8 mouse cellular contexts compared by ENCODE assay signal in the genomic region with DNA sequence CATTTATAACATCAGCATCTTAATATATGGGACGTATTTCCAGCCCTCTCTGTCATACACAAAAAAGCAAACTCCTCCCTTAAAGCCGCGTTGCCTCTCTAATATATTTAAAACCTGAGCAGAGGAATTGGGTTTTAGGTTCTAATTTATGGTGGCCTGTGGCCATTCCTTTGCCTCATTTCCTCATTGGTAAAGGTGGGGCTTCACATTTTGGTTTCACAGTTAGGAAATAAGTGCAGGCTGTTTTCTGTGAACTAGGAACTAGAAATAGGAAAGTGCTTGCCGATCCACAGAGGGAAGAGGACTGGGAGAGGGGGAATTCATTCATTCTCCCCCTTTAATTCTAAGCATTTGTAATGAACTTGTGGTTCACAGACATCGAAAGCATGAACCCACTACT. TPM values are rescaled to one million over a fixed set of nuclear protein-coding genes. Genes with fewer than 3 reads are reported as not detected.
A peak's percentile ranks its signal among the peaks of the same experiment; 100 is the strongest.
DNase-seq lines count a peak whose midpoint lies in the region; ATAC-seq and TF ChIP-seq lines count a peak whose summit lies in the region.

No protein-coding gene starts in this region.

- TF ChIP-seq CTCF in stomach, postnatal 0 days (IDR thresholded peaks at IDR 0.05; ENCODE audit: low read depth), result no peak

- peak; percentile 15 to 23 for DNase-seq in spleen, postnatal 36 days (ENCODE audit: low spot score in 2 of 2)
- DNase-seq in spleen, adult 12 weeks (ENCODE audit: low spot score), result no peak
- no peak for DNase-seq in forebrain, embryonic 14.5 days (ENCODE audit: low spot score)
- DNase-seq in liver, embryonic 13.5 days, result no peak
- DNase-seq in stomach, postnatal 0 days (ENCODE audit: low spot score), result no peak
- DNase-seq in embryo, embryonic 11 days, result no peak
- DNase-seq in cerebellum, postnatal 36 days, result no peak
- DNase-seq in adrenal gland, postnatal 4 days (ENCODE audit: low spot score in 2 of 2), result no peak

- no peaks in the 10 kb centered on the region for H3K36me3 ChIP-seq in forebrain, embryonic 14.5 days (ENCODE audit: control insufficient read depth, insufficient read depth, low read length)
- H3K36me3 ChIP-seq in liver, embryonic 13.5 days, result peaks cover 3% of the 10 kb centered on the region; the same call in 1 of the 2 replicates
- no peaks in the 10 kb centered on the region for H3K36me3 ChIP-seq in stomach, postnatal 0 days (ENCODE audit: control insufficient read depth, insufficient read depth, low read length)

- WGBS in forebrain, embryonic 14.5 days, result 49% methylated on average over 5 of the region's 5 CpGs
- 9% methylated on average over 5 of the region's 5 CpGs for WGBS in liver, embryonic 13.5 days (ENCODE audit: insufficient replicate concordance)
- 16% methylated on average over 5 of the region's 5 CpGs for WGBS in stomach, postnatal 0 days

- H3K27ac ChIP-seq in forebrain, embryonic 14.5 days (ENCODE audit: low read depth, low read length), result no peak overlapping the region
- H3K27ac ChIP-seq in liver, embryonic 13.5 days, result peak overlapping the region; percentile 96
- H3K27ac ChIP-seq in stomach, postnatal 0 days (replicated peaks), result peak overlapping the region; percentile 98

- peak overlapping the region; percentile 82 for H3K4me2 ChIP-seq in forebrain, embryonic 14.5 days (ENCODE audit: low read length)
- H3K4me2 ChIP-seq in liver, embryonic 13.5 days, result peak overlapping the region; percentile 90
- H3K4me2 ChIP-seq in stomach, postnatal 0 days (replicated peaks; ENCODE audit: low read depth), result peak overlapping the region; percentile 77

- no peak for TF ChIP-seq EP300 in stomach, postnatal 0 days (optimal IDR thresholded peaks at IDR 0.05)

- H3K9me3 ChIP-seq in forebrain, embryonic 14.5 days (replicated peaks; ENCODE audit: control insufficient read depth, low read length), result no peaks in the 10 kb centered on the region
- H3K9me3 ChIP-seq in liver, embryonic 13.5 days (replicated peaks), result no peaks in the 10 kb centered on the region
- H3K9me3 ChIP-seq in stomach, postnatal 0 days (ENCODE audit: control insufficient read depth, low read length), result no peaks in the 10 kb centered on the region

- H3K4me3 ChIP-seq in forebrain, embryonic 14.5 days (ENCODE audit: low read depth, low read length), result peak overlapping the region; percentile 93
- H3K4me3 ChIP-seq in liver, embryonic 13.5 days (replicated peaks), result peak overlapping the region; percentile 99
- H3K4me3 ChIP-seq in stomach, postnatal 0 days (ENCODE audit: low read depth, low read length), result peak overlapping the region; percentile 99

- no peak for ATAC-seq in forebrain, embryonic 14.5 days
- no peak for ATAC-seq in liver, embryonic 13.5 days (ENCODE audit: low read depth)
- ATAC-seq in stomach, postnatal 0 days (ENCODE audit: low FRiP score, low TSS enrichment), result no peak

- peak overlapping the region; percentile 93 for H3K9ac ChIP-seq in forebrain, embryonic 14.5 days (ENCODE audit: low read length)
- peak overlapping the region; percentile 99 for H3K9ac ChIP-seq in liver, embryonic 13.5 days
- peak overlapping the region; percentile 98 for H3K9ac ChIP-seq in stomach, postnatal 0 days (ENCODE audit: low read length)

- no peaks in the 10 kb centered on the region for H3K27me3 ChIP-seq in forebrain, embryonic 14.5 days (replicated peaks; ENCODE audit: control insufficient read depth, insufficient read depth, low read length)
- H3K27me3 ChIP-seq in liver, embryonic 13.5 days, result no peaks in the 10 kb centered on the region
- H3K27me3 ChIP-seq in stomach, postnatal 0 days (ENCODE audit: control insufficient read depth, insufficient read depth, low read length), result no peaks in the 10 kb centered on the region

- H3K4me1 ChIP-seq in forebrain, embryonic 14.5 days (ENCODE audit: control insufficient read depth, insufficient read depth, low read length), result peaks cover 22% of the 10 kb centered on the region
- H3K4me1 ChIP-seq in liver, embryonic 13.5 days (replicated peaks), result peaks cover 61% of the 10 kb centered on the region
- H3K4me1 ChIP-seq in stomach, postnatal 0 days (replicated peaks; ENCODE audit: control insufficient read depth, insufficient read depth), result 0 out of 2 replicates have a peak, but pooled peaks cover 7% of the 10 kb centered on the region

RNA-seq across cellular contexts. Expression of gene Arpc2, which starts 1.8 kb away (rescaled TPM):
- 341 and 351 TPM in 2 replicates for polyA plus RNA-seq in forebrain, embryonic 14.5 days (2014; fragmentation: Nextera tagmentation; extraction: Ambion mirVana)
- polyA plus RNA-seq in liver, embryonic 13.5 days (2015; fragmentation: Nextera tagmentation; extraction: Ambion mirVana), result 226 and 264 TPM in 2 replicates
- polyA plus RNA-seq in stomach, postnatal 0 days (2015; fragmentation: Nextera tagmentation; extraction: Ambion mirVana), result 585 and 595 TPM in 2 replicates
- total RNA-seq in adrenal gland, postnatal 4 days (2021), result 100 to 1,000 TPM; 198 to 205 TPM

RNA-seq across cellular contexts. Expression of gene Gpbar1, which starts 40.7 kb away (rescaled TPM):
- 0.17 TPM in 1 of 2 replicates, not detected in the other for polyA plus RNA-seq in forebrain, embryonic 14.5 days (2014; fragmentation: Nextera tagmentation; extraction: Ambion mirVana)
- 0.64 and 0.75 TPM in 2 replicates for polyA plus RNA-seq in liver, embryonic 13.5 days (2015; fragmentation: Nextera tagmentation; extraction: Ambion mirVana)
- 0.51 and 0.63 TPM in 2 replicates for polyA plus RNA-seq in stomach, postnatal 0 days (2015; fragmentation: Nextera tagmentation; extraction: Ambion mirVana)
- under 1 TPM in 1 of 2 experiments, not detected in 1; 0.28 TPM for total RNA-seq in adrenal gland, postnatal 4 days (2021)

RNA-seq across cellular contexts. Expression of gene Cxcr1, which starts 43.2 kb away (rescaled TPM):
- not detected in 2 replicates for polyA plus RNA-seq in forebrain, embryonic 14.5 days (2014; fragmentation: Nextera tagmentation; extraction: Ambion mirVana)
- polyA plus RNA-seq in liver, embryonic 13.5 days (2015; fragmentation: Nextera tagmentation; extraction: Ambion mirVana), result not detected in 2 replicates
- polyA plus RNA-seq in stomach, postnatal 0 days (2015; fragmentation: Nextera tagmentation; extraction: Ambion mirVana), result 0.08 TPM in 1 of 2 replicates, not detected in the other
- not detected for total RNA-seq in adrenal gland, postnatal 4 days (2021)

RNA-seq across cellular contexts. Expression of gene Aamp, which starts 46.9 kb away (rescaled TPM):
- polyA plus RNA-seq in forebrain, embryonic 14.5 days (2014; fragmentation: Nextera tagmentation; extraction: Ambion mirVana), result 226 and 231 TPM in 2 replicates
- 104 and 107 TPM in 2 replicates for polyA plus RNA-seq in liver, embryonic 13.5 days (2015; fragmentation: Nextera tagmentation; extraction: Ambion mirVana)
- polyA plus RNA-seq in stomach, postnatal 0 days (2015; fragmentation: Nextera tagmentation; extraction: Ambion mirVana), result 154 and 157 TPM in 2 replicates
- 100 to 1,000 TPM; 175 to 177 TPM for total RNA-seq in adrenal gland, postnatal 4 days (2021)

RNA-seq across cellular contexts. Expression of gene Pnkd, which starts 47.1 kb away (rescaled TPM):
- polyA plus RNA-seq in forebrain, embryonic 14.5 days (2014; fragmentation: Nextera tagmentation; extraction: Ambion mirVana), result 108 and 114 TPM in 2 replicates
- 36.5 and 39.8 TPM in 2 replicates for polyA plus RNA-seq in liver, embryonic 13.5 days (2015; fragmentation: Nextera tagmentation; extraction: Ambion mirVana)
- polyA plus RNA-seq in stomach, postnatal 0 days (2015; fragmentation: Nextera tagmentation; extraction: Ambion mirVana), result 84.8 and 88.2 TPM in 2 replicates
- total RNA-seq in adrenal gland, postnatal 4 days (2021), result 10 to 100 TPM; 72.1 to 72.4 TPM

Comparison
In these comparisons a context has a peak if more than half of its experiments do, and no peak if none do; other contexts are left out.
1. DNase-seq: peak in spleen, postnatal 36 days (2 of 2); none in spleen, adult 12 weeks (single experiment), forebrain, embryonic 14.5 days (single experiment), liver, embryonic 13.5 days (single experiment), stomach, postnatal 0 days (single experiment), embryo, embryonic 11 days (single experiment), cerebellum, postnatal 36 days (0 of 2) and adrenal gland, postnatal 4 days (0 of 2).
2. Peak in every context shown above with its lines, with median percentiles within 50 percentile points of each other: H3K4me2 ChIP-seq, H3K4me3 ChIP-seq and H3K9ac ChIP-seq.